Mouse (Mus musculus) hindbrain, embryonic 16.5 days (tissue): Measurements from ENCODE around the gene Poc1a. TPM values are rescaled to one million over a fixed set of nuclear protein-coding genes. Genes with fewer than 3 reads are reported as not detected.

Experiments
- ATAC-seq: fragments of 200-750 bp; cut with Nextera tagmentation; 2 replicates; pipeline ENCODE4 v1.8.0; 2017; ENCODE audit warnings: moderate TSS enrichment, moderate library complexity
- H3K27ac ChIP-seq: fragments of 300-500 bp; sonication (generic); 2 replicates; pipeline ENCODE4 v1.5.1; 2014; ENCODE audit warnings: low read depth, mild to moderate bottlenecking, control low read depth, low read length, moderate library complexity
- H3K27me3 ChIP-seq: fragments of 300-500 bp; sonication (generic); replicated peaks from 2 replicates; pipeline ENCODE4 v1.6.1; 2014; ENCODE audit warnings: low read length; ENCODE audit not compliant: control insufficient read depth, insufficient read depth
- H3K36me3 ChIP-seq: fragments of 300-500 bp; sonication (generic); 2 replicates; pipeline ENCODE4 v1.6.1; 2014; ENCODE audit warnings: mild to moderate bottlenecking, low read length, moderate library complexity, mixed read lengths; ENCODE audit not compliant: control insufficient read depth, insufficient read depth
- H3K4me1 ChIP-seq: fragments of 300-500 bp; sonication (generic); 2 replicates; pipeline ENCODE4 v1.6.1; 2014; ENCODE audit warnings: low read depth, low read length; ENCODE audit not compliant: control insufficient read depth, insufficient read depth
- H3K4me2 ChIP-seq: fragments of 300-500 bp; sonication (generic); 2 replicates; pipeline ENCODE4 v1.6.1; 2014; ENCODE audit warnings: mild to moderate bottlenecking, low read length, control low read depth, moderate library complexity
- H3K4me3 ChIP-seq: fragments of 300-500 bp; sonication (generic); 2 replicates; pipeline ENCODE4 v1.5.1; 2014; ENCODE audit warnings: mild to moderate bottlenecking, low read length, control low read depth, moderate library complexity
- H3K9ac ChIP-seq: fragments of 300-500 bp; sonication (generic); 2 replicates; pipeline ENCODE4 v1.6.1; 2014; ENCODE audit warnings: low read depth, mild to moderate bottlenecking, control low read depth, low read length, moderate library complexity
- H3K9me3 ChIP-seq: fragments of 300-500 bp; sonication (generic); 2 replicates; pipeline ENCODE4 v1.6.1; 2014; ENCODE audit warnings: mild to moderate bottlenecking, low read length, moderate library complexity; ENCODE audit not compliant: control insufficient read depth
- WGBS: fragments of 180-500 bp; shearing (Covaris S2); extraction: QIAGEN DNeasy Blood & Tissue Kit; methylation state at CpG from one replicate; pipeline ENCODE4 v1.1.7; 2014; 5-methylcytosine and 5-hydroxymethylcytosine counted together
- polyA plus RNA-seq: library from polyadenylated mRNA; unstranded; fragments of >200 nt; fragmentation: Nextera tagmentation; extraction: Ambion mirVana; gene quantifications from 2 replicates; pipeline ENCODE4 v1.2.1, GENCODE M21; 2015

Gene Poc1a
- polyA plus RNA-seq, 1 experiment from 2014 or later, result 8.9 TPM

- WGBS, result 90% methylated on average over 10 of the region's 10 CpGs
- Histone ChIP-seq H3K4me3 (no peak overlapping the region), H3K27ac (no peak overlapping the region), H3K9me3 (no peaks in the 10 kb centered on the region), H3K9ac (no peak overlapping the region), H3K4me1 (no peaks in the 10 kb centered on the region), H3K4me2 (no peak overlapping the region), H3K27me3 (no peaks in the 10 kb centered on the region), H3K36me3 (peaks cover 57% of the 10 kb centered on the region)
- ATAC-seq, result no peak
These were observed 43.0 kb upstream of the Poc1a start for GRCm38 (mm10) chr9:106237878-106238277.

GRCm38 (mm10) chr9:106241541-106242164 lies 39.2 kb upstream of the Poc1a start:
- Histone ChIP-seq H3K27me3 (no peaks in the 10 kb centered on the region), H3K4me3 (no peak overlapping the region), H3K9ac (no peak overlapping the region), H3K4me1 (peaks cover 7% of the 10 kb centered on the region), H3K27ac (no peak overlapping the region), H3K4me2 (no peak overlapping the region), H3K9me3 (no peaks in the 10 kb centered on the region), H3K36me3 (peaks cover 29% of the 10 kb centered on the region)
- no peak for ATAC-seq
- WGBS, result 90% methylated on average over 10 of the region's 10 CpGs

- WGBS, result 80% methylated on average over 19 of the region's 19 CpGs
- no peak overlapping the region for H3K27ac ChIP-seq
- ATAC-seq, result no peak
These were observed 37.9 kb upstream of the Poc1a start for GRCm38 (mm10) chr9:106242813-106243488.

GRCm38 (mm10) chr9:106249550-106249949 lies 31.3 kb upstream of the Poc1a start:
- Histone ChIP-seq H3K36me3 (no peaks in the 10 kb centered on the region), H3K9me3 (no peaks in the 10 kb centered on the region), H3K27me3 (no peaks in the 10 kb centered on the region), H3K4me3 (no peak overlapping the region), H3K4me1 (peaks cover 21% of the 10 kb centered on the region), H3K9ac (no peak overlapping the region), H3K4me2 (no peak overlapping the region), H3K27ac (no peak overlapping the region)
- ATAC-seq, result no peak
- 87% methylated on average over 11 of the region's 11 CpGs for WGBS

More at GRCm38 (mm10) chr9:106242813-106243488, 37.9 kb upstream of the Poc1a start:
- no peak overlapping the region for H3K9ac ChIP-seq
- no peak overlapping the region for H3K4me2 ChIP-seq
- no peaks in the 10 kb centered on the region for H3K9me3 ChIP-seq
- no peaks in the 10 kb centered on the region for H3K27me3 ChIP-seq
- peaks cover 13% of the 10 kb centered on the region for H3K4me1 ChIP-seq
- peaks cover 23% of the 10 kb centered on the region for H3K36me3 ChIP-seq
- H3K4me3 ChIP-seq, result no peak overlapping the region

GRCm38 (mm10) chr9:106250245-106250644 lies 30.6 kb upstream of the Poc1a start:
- H3K9ac ChIP-seq, result no peak overlapping the region
- no peak overlapping the region for H3K4me3 ChIP-seq
- no peak overlapping the region for H3K4me2 ChIP-seq
- H3K36me3 ChIP-seq, result no peaks in the 10 kb centered on the region
- H3K9me3 ChIP-seq, result no peaks in the 10 kb centered on the region
- no peak overlapping the region for H3K27ac ChIP-seq
- peaks cover 21% of the 10 kb centered on the region for H3K4me1 ChIP-seq
- ATAC-seq, result no peak
- WGBS, result 58% methylated on average over 4 of the region's 4 CpGs
- no peaks in the 10 kb centered on the region for H3K27me3 ChIP-seq

GRCm38 (mm10) chr9:106251066-106251465 lies 29.8 kb upstream of the Poc1a start:
- Histone ChIP-seq H3K4me1 (peaks cover 20% of the 10 kb centered on the region), H3K4me2 (no peak overlapping the region), H3K27ac (no peak overlapping the region), H3K9ac (no peak overlapping the region), H3K9me3 (no peaks in the 10 kb centered on the region), H3K4me3 (no peak overlapping the region), H3K36me3 (no peaks in the 10 kb centered on the region), H3K27me3 (no peaks in the 10 kb centered on the region)
- ATAC-seq, result no peak
- WGBS, result 80% methylated on average over 8 of the region's 8 CpGs

- Histone ChIP-seq H3K36me3 (no peaks in the 10 kb centered on the region), H3K9ac (no peak overlapping the region), H3K9me3 (no peaks in the 10 kb centered on the region), H3K4me1 (no peaks in the 10 kb centered on the region), H3K4me2 (no peak overlapping the region), H3K27ac (no peak overlapping the region), H3K27me3 (no peaks in the 10 kb centered on the region), H3K4me3 (no peak overlapping the region)
- ATAC-seq, result no peak
- WGBS, result 77% methylated on average over 2 of the region's 2 CpGs
These were observed 26.9 kb upstream of the Poc1a start for GRCm38 (mm10) chr9:106254001-106254400.

- Histone ChIP-seq H3K27ac (no peak overlapping the region), H3K4me1 (no peaks in the 10 kb centered on the region), H3K4me3 (no peak overlapping the region), H3K27me3 (no peaks in the 10 kb centered on the region), H3K36me3 (no peaks in the 10 kb centered on the region), H3K9ac (no peak overlapping the region), H3K9me3 (no peaks in the 10 kb centered on the region), H3K4me2 (no peak overlapping the region)
- no peak for ATAC-seq
- WGBS, result 92% methylated on average over 4 of the region's 4 CpGs
These were observed 22.4 kb upstream of the Poc1a start for GRCm38 (mm10) chr9:106258412-106258811.

GRCm38 (mm10) chr9:106258990-106259389 lies 21.9 kb upstream of the Poc1a start:
- H3K27ac ChIP-seq, result no peak overlapping the region
- no peaks in the 10 kb centered on the region for H3K27me3 ChIP-seq
- no peak overlapping the region for H3K9ac ChIP-seq
- no peak overlapping the region for H3K4me2 ChIP-seq
- no peak overlapping the region for H3K4me3 ChIP-seq
- H3K9me3 ChIP-seq, result no peaks in the 10 kb centered on the region
- H3K36me3 ChIP-seq, result no peaks in the 10 kb centered on the region
- H3K4me1 ChIP-seq, result no peaks in the 10 kb centered on the region
- WGBS, result 69% methylated on average over 5 of the region's 5 CpGs
- ATAC-seq, result no peak
